ENCODE assay signal across 11 mouse cellular contexts in the genomic region with DNA sequence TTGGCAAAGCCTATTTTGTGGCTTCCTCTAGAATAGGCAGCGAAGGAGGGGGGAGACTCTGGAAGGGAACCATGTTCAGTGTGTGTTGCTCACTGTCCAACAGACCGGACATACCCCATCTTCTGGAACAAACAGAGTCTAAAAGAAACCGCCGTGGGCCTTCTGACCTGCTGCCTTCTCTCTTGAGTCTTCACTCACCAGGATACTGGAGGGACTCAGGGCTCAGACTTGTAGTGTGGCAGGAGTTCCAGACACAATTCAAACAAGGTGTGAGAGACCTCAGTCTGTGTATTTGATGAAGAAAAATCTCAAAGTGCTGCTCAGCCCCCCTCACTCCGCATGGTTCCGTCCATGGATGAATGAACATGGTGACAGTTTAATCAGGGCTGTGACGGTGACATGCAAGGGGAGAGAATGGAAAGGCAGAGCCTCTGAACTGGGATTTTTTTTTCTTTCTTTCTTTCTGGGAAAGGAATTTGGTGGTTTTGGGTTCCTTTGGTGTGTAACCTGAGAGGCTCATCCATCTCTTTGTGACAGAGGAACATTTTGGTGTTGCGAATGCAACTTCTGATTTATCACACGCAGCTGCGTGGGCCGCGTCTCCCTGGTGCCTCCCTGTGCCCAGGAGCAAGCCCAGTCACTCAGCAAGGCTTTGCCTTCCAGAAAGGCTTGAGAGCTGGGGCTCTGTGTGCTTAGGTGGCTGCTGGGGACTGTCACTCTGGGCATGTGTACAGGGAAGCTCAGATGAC. TPM values are rescaled to one million over a fixed set of nuclear protein-coding genes. Genes with fewer than 3 reads are reported as not detected.
DNase-seq lines count a peak whose midpoint lies in the region; ATAC-seq and TF ChIP-seq lines count a peak whose summit lies in the region.
"Had no signal": no experiment of that assay in that cellular context is flagged by ENCODE, and none has a peak within 500 bp of the region (broad histone marks: within the 10 kb centered on the region; RNA-seq: fewer than 3 reads in every experiment).

No protein-coding gene starts in this region.

- H3K4me3 ChIP-seq in heart, embryonic 13.5 days: no peak overlapping the region
- H3K4me3 ChIP-seq in hindbrain, embryonic 11.5 days (ENCODE audit: low read depth, low read length): no peak overlapping the region
- no peak overlapping the region for H3K4me3 ChIP-seq in midbrain, embryonic 14.5 days (replicated peaks; ENCODE audit: low read depth, low read length)
- H3K4me3 ChIP-seq: megakaryocyte, embryonic 14.5 days; stomach, embryonic 15.5 days had no signal

- peak overlapping the region; percentile 44 for H3K4me2 ChIP-seq in heart, embryonic 13.5 days
- H3K4me2 ChIP-seq in hindbrain, embryonic 11.5 days (replicated peaks; ENCODE audit: low read depth, low read length): no peak overlapping the region
- H3K4me2 ChIP-seq in midbrain, embryonic 14.5 days (ENCODE audit: low read length): peak overlapping the region; percentile 21; the same call in 1 of the 2 replicates
- H3K4me2 ChIP-seq: stomach, embryonic 15.5 days had no signal

- peak overlapping the region; percentile 63 for H3K9ac ChIP-seq in heart, embryonic 13.5 days
- H3K9ac ChIP-seq in hindbrain, embryonic 11.5 days (ENCODE audit: low read depth, low read length): no peak overlapping the region; the same call in 1 of the 2 replicates
- no peak overlapping the region for H3K9ac ChIP-seq in midbrain, embryonic 14.5 days (replicated peaks; ENCODE audit: low read length)
- H3K9ac ChIP-seq: stomach, embryonic 15.5 days had no signal

- in situ Hi-C loops in Patski (cut with MboI; ENCODE audit: low pct_unique_long_range_greater_than_20kb): no loop called here

- intact Hi-C loops in heart, postnatal 25 days (cut with DNase I): no loop called here

- CTCF ChIA-PET in Patski (lab: Charles Lee): interaction anchor here (1.3 kb wide), 1 partner anchor 9 kb away, joined by 3 read pairs; no protein-coding TSS in a partner anchor

- H3K27me3 ChIP-seq in heart, embryonic 13.5 days (replicated peaks): no peaks in the 10 kb centered on the region
- H3K27me3 ChIP-seq in Patski: no peaks in the 10 kb centered on the region
- no peaks in the 10 kb centered on the region for H3K27me3 ChIP-seq in hindbrain, embryonic 11.5 days (ENCODE audit: control insufficient read depth, insufficient read depth, low read length)
- no peaks in the 10 kb centered on the region for H3K27me3 ChIP-seq in midbrain, embryonic 14.5 days (ENCODE audit: control insufficient read depth, insufficient read depth, low read length)
- H3K27me3 ChIP-seq: megakaryocyte, embryonic 14.5 days; stomach, embryonic 15.5 days had no signal

- H3K9me3 ChIP-seq in heart, embryonic 13.5 days: no peaks in the 10 kb centered on the region
- H3K9me3 ChIP-seq in hindbrain, embryonic 11.5 days (ENCODE audit: control insufficient read depth, low read length): no peaks in the 10 kb centered on the region
- H3K9me3 ChIP-seq in midbrain, embryonic 14.5 days (ENCODE audit: control insufficient read depth, low read length): no peaks in the 10 kb centered on the region
- H3K9me3 ChIP-seq: stomach, embryonic 15.5 days had no signal

- POLR2A ChIA-PET in Patski (lab: Charles Lee): no interaction called here

- TF ChIP-seq CTCF in Patski (IDR thresholded peaks at IDR 0.05): no peak

- H3K27ac ChIP-seq in heart, embryonic 13.5 days (replicated peaks): peak overlapping the region; percentile 91
- peak overlapping the region; percentile 56 for H3K27ac ChIP-seq in hindbrain, embryonic 11.5 days (ENCODE audit: low read depth, low read length)
- peak overlapping the region; percentile 50; the same call in 1 of the 2 replicates for H3K27ac ChIP-seq in midbrain, embryonic 14.5 days (replicated peaks; ENCODE audit: low read depth, low read length)
- H3K27ac ChIP-seq: stomach, embryonic 15.5 days had no signal

- peaks cover 15% of the 10 kb centered on the region for H3K36me3 ChIP-seq in heart, embryonic 13.5 days
- no peaks in the 10 kb centered on the region; the same call in 1 of the 2 replicates for H3K36me3 ChIP-seq in hindbrain, embryonic 11.5 days (ENCODE audit: control insufficient read depth, insufficient read depth, low read length)
- no peaks in the 10 kb centered on the region for H3K36me3 ChIP-seq in midbrain, embryonic 14.5 days (ENCODE audit: control insufficient read depth, insufficient read depth, low read length)
- H3K36me3 ChIP-seq: stomach, embryonic 15.5 days had no signal

- no peak for ATAC-seq in heart, embryonic 13.5 days (ENCODE audit: extremely low read depth, insufficient number of reproducible peaks, low FRiP score, low TSS enrichment)
- ATAC-seq in Patski: peak; percentile 49
- ATAC-seq in hindbrain, embryonic 11.5 days (ENCODE audit: low FRiP score): peak; percentile 64
- ATAC-seq in midbrain, embryonic 14.5 days (ENCODE audit: low FRiP score, low TSS enrichment): no peak

- H3K4me1 ChIP-seq in heart, embryonic 13.5 days: peaks cover 70% of the 10 kb centered on the region
- H3K4me1 ChIP-seq in hindbrain, embryonic 11.5 days (replicated peaks; ENCODE audit: control insufficient read depth, insufficient read depth, low read length): peaks cover 8% of the 10 kb centered on the region
- peaks cover 12% of the 10 kb centered on the region for H3K4me1 ChIP-seq in midbrain, embryonic 14.5 days (ENCODE audit: control insufficient read depth, insufficient read depth, low read length)
- H3K4me1 ChIP-seq: megakaryocyte, embryonic 14.5 days; stomach, embryonic 15.5 days had no signal

- 37% methylated on average over 12 of the region's 12 CpGs for WGBS in heart, embryonic 13.5 days
- 14% methylated on average over 12 of the region's 12 CpGs for WGBS in hindbrain, embryonic 11.5 days
- 12% methylated on average over 12 of the region's 12 CpGs for WGBS in midbrain, embryonic 14.5 days

- DNase-seq in heart, postnatal 25 days (ENCODE audit: low spot score): no peak
- no peak for DNase-seq in Patski (ENCODE audit: low read depth, low spot score)
- DNase-seq in hindbrain, embryonic 11.5 days (ENCODE audit: low spot score): peak; percentile 58
- DNase-seq in midbrain, embryonic 14.5 days: peak; percentile 52
- DNase-seq in urinary bladder, postnatal 4 days (ENCODE audit: low spot score in 2 of 2): no peak
- DNase-seq in layer of hippocampus, adult 8-10 months (ENCODE audit: low spot score in 2 of 2): no peak
- DNase-seq in yolk sac, embryonic 10.5 days (ENCODE audit: low spot score): no peak

RNA-seq across cellular contexts. Expression of a gene that starts 21.9 kb away (rescaled TPM):
- 9.5 and 10.6 TPM in 2 replicates for polyA plus RNA-seq in heart, embryonic 13.5 days (2015; fragmentation: Nextera tagmentation; extraction: Ambion mirVana)
- total RNA-seq in heart, postnatal 25 days (2021): 1 to 10 TPM in 1 of 2 experiments, under 1 TPM in 1; 0.50 to 1.1 TPM
- polyA plus RNA-seq in Patski (2021): 11.2 TPM
- 11.0 and 13.1 TPM in 2 replicates for polyA plus RNA-seq in hindbrain, embryonic 11.5 days (2014; fragmentation: Nextera tagmentation; extraction: Ambion mirVana)
- polyA plus RNA-seq in midbrain, embryonic 14.5 days (2014; fragmentation: Nextera tagmentation; extraction: Ambion mirVana): 8.1 and 8.7 TPM in 2 replicates
- 10 to 100 TPM; 25.2 to 30.3 (median 26.7) TPM for total RNA-seq in layer of hippocampus, adult 8-10 months (2022)
- total RNA-seq: hematopoietic stem cell, adult 5-6 weeks had no signal

Comparison
In these comparisons a context has a peak if more than half of its experiments do, and no peak if none do; other contexts are left out.
1. ATAC-seq: peak in Patski (single experiment) and hindbrain, embryonic 11.5 days (single experiment); none in heart, embryonic 13.5 days (single experiment) and midbrain, embryonic 14.5 days (single experiment).
2. DNase-seq: peak in hindbrain, embryonic 11.5 days (single experiment) and midbrain, embryonic 14.5 days (single experiment); none in heart, postnatal 25 days (single experiment), Patski (single experiment), urinary bladder, postnatal 4 days (0 of 2), layer of hippocampus, adult 8-10 months (0 of 2) and yolk sac, embryonic 10.5 days (single experiment).
3. Peak in every context shown above with its lines, with median percentiles within 50 percentile points of each other: H3K27ac ChIP-seq.